Mouse (Mus musculus) testis, postnatal 10 days (tissue): ENCODE measurements around the gene Arhgap15.

ENCODE experiments used
- DNase-seq: peaks from one replicate; pipeline ENCODE4 v3.0.0; 2021; ENCODE audit warnings: low spot score

The Arhgap15 gene

DNA sequence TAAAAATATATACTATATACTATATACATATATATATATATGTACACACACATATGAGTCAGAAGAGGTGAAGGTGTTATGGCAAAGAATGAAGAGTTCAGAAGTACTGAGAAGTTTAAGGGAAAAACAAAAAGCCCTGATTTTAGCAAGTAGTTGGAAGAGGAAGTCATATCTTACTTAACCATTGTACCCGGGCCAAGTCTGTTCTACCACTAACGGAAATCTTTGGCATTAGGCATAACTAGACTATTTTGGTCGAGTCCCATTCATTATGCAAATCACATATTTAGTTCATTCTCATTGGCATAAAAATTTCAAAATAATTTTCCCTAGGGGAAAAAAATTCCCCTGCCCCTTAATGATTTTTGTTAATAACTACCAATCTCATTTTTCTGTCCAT is 443.4 kb downstream of the Arhgap15 start:
- no peak for DNase-seq

DNA sequence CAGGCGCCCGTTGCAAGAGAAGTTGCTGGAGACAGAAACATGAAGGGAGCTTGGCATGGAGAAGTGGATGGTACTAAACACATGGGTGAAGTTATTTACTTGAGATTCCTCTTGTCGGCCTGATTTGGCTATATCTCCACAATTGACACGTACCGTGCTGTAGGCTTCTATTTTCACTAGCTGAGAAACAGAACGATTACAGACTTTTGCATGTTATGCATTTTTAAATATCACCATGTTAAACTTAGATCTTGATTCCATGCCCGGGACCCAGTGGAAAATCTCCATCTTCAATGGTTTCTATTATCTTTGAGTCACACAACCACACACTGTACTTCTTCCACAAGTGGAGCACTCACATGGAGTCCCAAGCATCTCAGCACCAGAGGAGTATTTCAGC is 466.9 kb downstream of the Arhgap15 start:
- no peak for DNase-seq

DNA sequence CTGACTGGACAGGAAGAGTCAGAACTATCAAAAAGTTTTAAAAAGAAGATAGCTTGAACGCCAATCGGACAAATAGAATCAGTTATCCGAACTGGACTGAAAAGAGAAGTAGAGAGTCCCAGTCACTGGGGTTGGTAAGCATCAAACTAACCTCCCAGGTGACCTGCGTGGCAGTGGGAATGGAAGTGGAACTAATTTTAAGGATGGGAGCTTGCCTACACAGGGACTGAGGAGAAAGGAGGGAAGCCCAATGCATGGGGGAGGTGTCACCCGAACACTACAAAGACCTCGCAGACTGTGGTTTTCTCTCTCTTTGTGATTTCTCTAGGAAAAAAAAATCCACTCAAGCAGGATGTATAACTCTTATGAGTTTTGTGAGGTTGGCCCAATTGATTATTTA is 469.2 kb downstream of the Arhgap15 start:
- no peak for DNase-seq

- DNase-seq = no peak
Measured at GRCm38 (mm10) chr2:44218317-44218716, 469.7 kb downstream of the Arhgap15 start.

GRCm38 (mm10) chr2:44221686-44222085 is 473.1 kb downstream of the Arhgap15 start:
- DNase-seq = no peak

DNA sequence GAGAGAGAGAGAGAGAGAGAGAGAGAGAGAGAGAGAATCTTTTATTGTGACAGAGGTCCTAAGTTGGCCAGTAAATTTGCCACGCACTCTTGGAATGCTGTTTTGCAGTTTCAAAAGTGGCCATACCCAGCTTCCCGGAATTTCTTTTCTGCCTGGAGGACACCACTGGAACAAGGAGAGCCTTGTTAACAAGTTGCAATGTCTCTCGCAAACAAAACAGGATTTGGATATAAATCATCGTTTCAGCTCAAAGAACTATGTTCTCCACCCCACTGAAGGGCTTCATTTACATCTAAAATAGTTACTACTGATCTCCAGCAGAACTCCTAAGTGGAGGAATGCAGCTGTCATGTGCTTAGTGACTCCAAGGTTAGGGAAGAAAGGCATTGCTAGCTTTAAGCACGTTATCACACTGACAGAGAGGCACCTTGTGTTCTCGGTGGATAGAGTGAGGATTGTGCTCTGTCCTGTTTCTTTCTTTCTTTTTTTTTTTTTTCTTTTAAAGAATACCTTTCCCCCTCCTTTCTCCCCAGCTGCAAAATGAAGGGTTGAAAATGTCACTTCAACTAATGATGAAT is 473.6 kb downstream of the Arhgap15 start:
- no peak for DNase-seq

- no peak for DNase-seq
Measured at GRCm38 (mm10) chr2:44234856-44235255, 486.2 kb downstream of the Arhgap15 start.

DNA sequence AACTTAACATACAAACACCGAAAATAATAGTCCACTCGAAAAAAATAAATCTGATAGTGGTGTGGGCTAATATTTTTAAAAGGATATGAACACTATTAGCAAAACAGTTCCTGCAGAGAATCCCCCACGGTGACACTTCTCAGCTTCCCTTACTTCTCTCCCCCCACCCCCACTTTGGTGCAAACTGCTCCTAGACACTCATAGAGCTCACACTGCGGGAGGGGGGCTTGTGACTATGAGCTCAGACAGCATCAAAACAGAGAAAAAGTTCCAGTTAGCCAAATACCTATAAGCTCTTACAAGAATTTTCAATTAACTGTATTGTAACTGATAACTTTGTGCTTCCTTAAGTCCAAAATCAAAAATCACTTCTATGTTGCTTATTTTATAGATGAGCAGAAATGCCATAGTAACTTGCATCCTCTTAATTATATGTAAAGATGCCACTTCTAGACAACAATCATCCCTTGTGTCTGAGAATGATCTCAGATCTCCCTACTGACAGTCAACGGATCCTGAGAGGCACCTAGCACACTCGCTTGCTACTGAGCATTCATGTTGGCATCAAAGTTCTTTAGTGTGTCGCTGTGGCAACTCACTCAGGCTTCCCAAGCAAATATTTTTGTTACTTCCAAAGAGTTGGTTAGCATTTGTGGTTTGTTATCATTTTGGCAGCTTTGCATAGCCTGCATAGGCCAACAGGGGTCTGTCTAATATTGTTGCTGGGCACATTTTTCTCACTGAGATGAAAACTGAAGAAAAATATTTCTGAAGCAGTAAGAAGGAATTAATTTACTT is 493.2 kb downstream of the Arhgap15 start:
- no peak for DNase-seq

- no peak for DNase-seq
Measured at GRCm38 (mm10) chr2:44242628-44243255, 494.1 kb downstream of the Arhgap15 start.

DNA sequence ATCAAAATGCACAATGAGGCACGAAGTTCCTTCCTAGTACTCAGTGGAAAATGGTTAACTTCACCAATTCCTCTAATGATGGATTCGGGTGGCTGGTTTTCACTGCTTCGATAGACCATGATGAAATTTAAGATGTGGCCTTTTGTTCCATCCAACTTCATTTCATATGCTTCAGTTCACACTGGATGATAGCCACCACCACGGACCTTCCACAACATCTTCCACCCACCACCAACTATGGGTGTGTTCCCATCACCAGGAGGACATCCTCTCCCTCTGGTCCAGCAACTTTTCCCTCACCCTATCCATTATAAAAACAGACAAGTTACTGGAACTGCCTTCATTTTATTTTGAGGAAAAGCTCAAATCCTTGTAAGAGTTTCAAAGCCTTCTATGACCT is 506.7 kb downstream of the Arhgap15 start:
- no peak for DNase-seq

GRCm38 (mm10) chr2:44257946-44258345 is 509.3 kb downstream of the Arhgap15 start:
- no peak for DNase-seq

- DNase-seq = no peak
Measured at GRCm38 (mm10) chr2:44271455-44272346, 523.1 kb downstream of the Arhgap15 start.

- DNase-seq = no peak
Measured at GRCm38 (mm10) chr2:44272606-44273005, 524.0 kb downstream of the Arhgap15 start.

GRCm38 (mm10) chr2:44274425-44274824 is 525.8 kb downstream of the Arhgap15 start:
- no peak for DNase-seq

GRCm38 (mm10) chr2:44286181-44286719 is 537.6 kb downstream of the Arhgap15 start:
- DNase-seq = no peak

DNA sequence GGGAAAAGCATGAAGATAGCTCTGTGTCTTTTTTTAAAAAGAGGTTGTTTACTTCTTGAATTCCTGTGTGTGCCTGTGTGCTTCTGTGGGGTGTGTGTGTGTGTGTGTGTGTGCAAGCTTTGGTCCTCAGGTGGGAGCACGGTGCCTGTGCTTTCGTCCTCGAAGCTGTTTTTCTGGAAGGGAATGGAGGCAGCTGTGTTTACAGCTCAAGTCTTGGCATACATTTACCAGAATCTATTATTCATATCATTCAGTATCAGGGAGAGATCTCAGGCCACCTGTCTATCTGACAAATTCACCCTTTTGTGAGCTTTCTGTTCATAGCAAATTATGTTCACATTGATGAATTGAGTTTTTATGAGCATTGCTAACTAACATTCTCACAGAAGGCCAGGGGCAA is 550.5 kb downstream of the Arhgap15 start:
- DNase-seq = no peak

- DNase-seq = no peak
Measured at GRCm38 (mm10) chr2:44299909-44300308, 551.3 kb downstream of the Arhgap15 start.

GRCm38 (mm10) chr2:44300466-44300865 is 551.8 kb downstream of the Arhgap15 start:
- no peak for DNase-seq

GRCm38 (mm10) chr2:44304261-44304970 is 555.8 kb downstream of the Arhgap15 start:
- DNase-seq = no peak

DNA sequence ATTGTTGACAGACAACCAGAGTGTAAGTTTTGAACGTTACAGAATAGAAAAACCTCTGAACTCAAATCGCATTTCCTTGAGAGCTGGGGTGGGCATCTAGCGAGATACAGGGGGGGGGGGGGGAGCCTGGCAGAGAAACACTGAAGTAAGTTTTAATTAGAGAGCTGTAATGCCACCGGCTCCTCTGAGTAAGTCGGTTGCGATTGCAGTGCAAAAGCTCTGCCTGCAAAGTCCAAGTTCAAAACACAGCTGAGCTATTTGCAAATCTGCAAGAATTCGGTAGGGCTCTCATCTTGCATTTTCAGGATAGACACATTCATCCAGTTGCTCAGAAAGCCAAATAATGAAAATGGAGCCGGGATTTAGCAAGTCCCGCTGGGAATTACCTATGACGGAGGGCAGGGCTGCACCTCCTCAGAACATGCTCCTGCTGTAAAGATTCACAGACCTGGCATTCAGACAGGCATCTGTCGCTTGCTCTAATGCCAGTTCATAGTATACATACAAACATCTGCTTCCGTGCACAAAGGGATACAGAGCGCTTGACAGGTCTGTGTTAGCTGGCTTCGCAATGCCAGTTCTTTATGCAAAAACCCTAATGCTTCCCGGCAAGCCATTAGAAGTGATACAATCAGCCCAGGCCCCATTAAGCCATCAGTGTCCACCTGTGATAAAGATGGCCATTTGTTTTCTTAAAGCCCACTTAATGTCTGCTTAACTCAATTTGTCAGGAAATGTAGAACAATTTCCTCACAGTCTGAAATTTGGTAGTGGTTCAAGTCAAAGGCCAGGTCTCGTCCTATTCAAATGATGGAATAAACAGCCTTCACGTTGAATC is 556.6 kb downstream of the Arhgap15 start:
- no peak for DNase-seq
